Mouse (Mus musculus): ENCODE data around the gene Nek6.

GRCm38 (mm10) chr2:38598395-38598794 is 87.0 kb downstream of the Nek6 start:
- TF ChIP-seq CTCF (IDR thresholded peaks at IDR 0.05; ENCODE audit: extremely low read depth, insufficient read depth, low read length) = no peak
- no peak for TF ChIP-seq POLR2A (IDR thresholded peaks at IDR 0.05; ENCODE audit: extremely low read depth, insufficient read depth, low read length)

Data from cortical plate, adult 2 months (tissue).